Mouse (Mus musculus) liver, embryonic 14.5 days (tissue): ENCODE measurements around the gene Capn15. TPM values are rescaled to one million over a fixed set of nuclear protein-coding genes. Genes with fewer than 3 reads are reported as not detected.

Experiments
- ATAC-seq: fragments of 200-750 bp; cut with Nextera tagmentation; 2 replicates; pipeline ENCODE4 v1.8.0; 2017; ENCODE audit warnings: moderate number of reproducible peaks, mild to moderate bottlenecking, moderate library complexity; ENCODE audit not compliant: insufficient read depth
- DNase-seq, 3 experiments: peaks; one replicate each; pipeline ENCODE4 v3.0.0-alpha.2; 2012 to 2013; ENCODE audit warnings: low read depth in 3 of 3, low spot score in 3 of 3
- H3K27ac ChIP-seq: fragments of 300-500 bp; sonication (generic); 2 replicates; pipeline ENCODE4 v1.5.1; 2014; ENCODE audit warnings: moderate library complexity, mild to moderate bottlenecking, control low read depth, inconsistent platforms
- H3K27me3 ChIP-seq: fragments of 300-500 bp; sonication (generic); 2 replicates; pipeline ENCODE4 v1.6.1; 2014; ENCODE audit warnings: mild to moderate bottlenecking, low read length, moderate library complexity; ENCODE audit not compliant: control insufficient read depth, insufficient read depth
- H3K36me3 ChIP-seq: fragments of 300-500 bp; sonication (generic); replicated peaks from 2 replicates; pipeline ENCODE4 v1.6.1; 2014; ENCODE audit warnings: low read depth; ENCODE audit not compliant: control insufficient read depth, insufficient read depth
- H3K4me1 ChIP-seq, 2 experiments: fragments of 200-500 bp in 1 of 2; fragments of 300-500 bp in 1 of 2; sonication (generic) in 1 of 2; replicated peaks; 2 replicates each; pipeline ENCODE4 v1.6.1; 2012 to 2014; ENCODE audit warnings: antibody characterized with exemption in 1 of 2, inconsistent platforms in 1 of 2, low read length in 1 of 2; ENCODE audit not compliant: control insufficient read depth in 2 of 2, insufficient read depth in 2 of 2
- H3K4me2 ChIP-seq: fragments of 300-500 bp; sonication (generic); 2 replicates; pipeline ENCODE4 v1.6.1; 2014; ENCODE audit warnings: low read depth, mild to moderate bottlenecking, control low read depth, moderate library complexity
- H3K4me3 ChIP-seq, 2 experiments: fragments of 200-500 bp in 1 of 2; fragments of 300-500 bp in 1 of 2; sonication (generic) in 1 of 2; 2 replicates each; pipeline ENCODE4 v1.5.1; 2012 to 2014; ENCODE audit warnings: low read depth in 2 of 2, low read length in 2 of 2, mild to moderate bottlenecking in 2 of 2, control low read depth in 1 of 2, inconsistent platforms in 1 of 2, moderate library complexity in 1 of 2; ENCODE audit not compliant: insufficient read depth in 1 of 2
- H3K9ac ChIP-seq: fragments of 300-500 bp; sonication (generic); replicated peaks from 2 replicates; pipeline ENCODE4 v1.6.1; 2014; ENCODE audit warnings: mild to moderate bottlenecking, control low read depth, moderate library complexity
- H3K9me3 ChIP-seq: fragments of 300-500 bp; sonication (generic); 2 replicates; pipeline ENCODE4 v1.6.1; 2016; ENCODE audit warnings: low read length, mixed read lengths; ENCODE audit not compliant: control insufficient read depth
- CTCF ChIP-seq: IDR thresholded peaks from 2 replicates; pipeline ENCODE4 v1.5.1; 2016; ENCODE audit warnings: antibody characterized with exemption, low read depth, control low read depth
- EP300 ChIP-seq: IDR thresholded peaks from 2 replicates; pipeline ENCODE4 v1.6.1; 2016; ENCODE audit warnings: antibody characterized with exemption, low read depth
- WGBS: fragments of 180-500 bp; shearing (Covaris S2); extraction: QIAGEN DNeasy Blood & Tissue Kit; methylation state at CpG from one replicate; pipeline ENCODE4 v1.1.7; 2014; ENCODE audit not compliant: insufficient replicate concordance; 5-methylcytosine and 5-hydroxymethylcytosine counted together
- polyA plus RNA-seq, 2 experiments: library from polyadenylated mRNA; depleted of rRNA in 1 of 2; stranded (reverse) in 1 of 2; unstranded in 1 of 2; fragments of >200 nt; fragmentation: Nextera tagmentation in 1 of 2; extraction: Ambion mirVana in 1 of 2; gene quantifications; 2 replicates each; pipeline versions ENCODE4 v1.2.1 to v1.2.3; 2012 to 2014

The Capn15 gene
- polyA plus RNA-seq, 2 experiments, result 7.7 to 8.3 TPM

- Histone ChIP-seq H3K36me3 (no peaks in the 10 kb centered on the region), H3K4me2 (no peak overlapping the region), H3K9me3 (no peaks in the 10 kb centered on the region), H3K4me3 (no peak overlapping the region), H3K4me1 (peaks cover 10 to 19% of the 10 kb centered on the region in 2 experiments), H3K27me3 (no peaks in the 10 kb centered on the region), H3K27ac (no peak overlapping the region), H3K9ac (no peak overlapping the region)
- DNase-seq (no peak), ATAC-seq (no peak)
- WGBS, result 73% methylated on average over 8 of the region's 8 CpGs
- TF ChIP-seq EP300, result no peak
- no peak for TF ChIP-seq CTCF
Observed at GRCm38 (mm10) chr17:26023966-26024365, 38.4 kb upstream of the Capn15 start.

GRCm38 (mm10) chr17:26023181-26023580 lies 37.6 kb upstream of the Capn15 start:
- Histone ChIP-seq H3K4me3 (no peak overlapping the region), H3K9ac (no peak overlapping the region), H3K27me3 (no peaks in the 10 kb centered on the region), H3K27ac (no peak overlapping the region), H3K4me2 (no peak overlapping the region), H3K36me3 (no peaks in the 10 kb centered on the region), H3K4me1 (peaks cover 10 to 19% of the 10 kb centered on the region in 2 experiments), H3K9me3 (no peaks in the 10 kb centered on the region)
- DNase-seq, result no peak
- WGBS, result 75% methylated on average over 5 of the region's 5 CpGs
- ATAC-seq, result no peak
- TF ChIP-seq EP300, result no peak
- no peak for TF ChIP-seq CTCF

GRCm38 (mm10) chr17:26021728-26022341 lies 36.2 kb upstream of the Capn15 start:
- H3K4me2 ChIP-seq, result peak overlapping the region; percentile 26; the same call in 1 of the 2 replicates
- H3K27ac ChIP-seq, result no peak overlapping the region
- no peaks in the 10 kb centered on the region for H3K9me3 ChIP-seq
- H3K36me3 ChIP-seq, result no peaks in the 10 kb centered on the region
- TF ChIP-seq CTCF, result no peak
- no peak for TF ChIP-seq EP300
- WGBS, result 35% methylated on average over 9 of the region's 9 CpGs
- ATAC-seq (0 out of 2 replicates have a peak, but pooled peaks have one; percentile 37), DNase-seq (peak in 2 of 3 experiments; percentile 28 to 35)
- no peak overlapping the region; the same call in 1 of the 2 replicates for H3K9ac ChIP-seq
- H3K4me3 ChIP-seq, result no peak overlapping the region
- peaks cover 10 to 19% of the 10 kb centered on the region in 2 experiments for H3K4me1 ChIP-seq
- no peaks in the 10 kb centered on the region for H3K27me3 ChIP-seq

- Histone ChIP-seq H3K27me3 (no peaks in the 10 kb centered on the region), H3K27ac (no peak overlapping the region), H3K36me3 (no peaks in the 10 kb centered on the region), H3K4me1 (peaks cover 10 to 19% of the 10 kb centered on the region in 2 experiments), H3K9ac (no peak overlapping the region), H3K4me2 (no peak overlapping the region), H3K9me3 (no peaks in the 10 kb centered on the region), H3K4me3 (no peak overlapping the region)
- DNase-seq, result no peak
- WGBS, result 38% methylated on average over 7 of the region's 7 CpGs
- ATAC-seq, result no peak
- TF ChIP-seq EP300 (no peak), CTCF (no peak)
Observed at GRCm38 (mm10) chr17:26020848-26021347, 35.3 kb upstream of the Capn15 start.

- H3K27me3 ChIP-seq, result no peaks in the 10 kb centered on the region
- no peaks in the 10 kb centered on the region for H3K9me3 ChIP-seq
- DNase-seq, result no peak
- no peak overlapping the region for H3K4me2 ChIP-seq
- no peak overlapping the region for H3K4me3 ChIP-seq
- WGBS, result 60% methylated on average over 3 of the region's 3 CpGs
- peaks cover 10 to 19% of the 10 kb centered on the region in 2 experiments for H3K4me1 ChIP-seq
- no peak for TF ChIP-seq EP300
- TF ChIP-seq CTCF, result no peak
- no peak overlapping the region for H3K27ac ChIP-seq
- no peaks in the 10 kb centered on the region for H3K36me3 ChIP-seq
- no peak for ATAC-seq
- H3K9ac ChIP-seq, result no peak overlapping the region
Observed at GRCm38 (mm10) chr17:26018388-26018787, 32.8 kb upstream of the Capn15 start.
